8 mouse cellular contexts compared by ENCODE assay signal in genomic region chr11:68974059-68974450, GRCm38 (mm10). TPM values are rescaled to one million over a fixed set of nuclear protein-coding genes. Genes with fewer than 3 reads are reported as not detected.
DNase-seq lines count a peak whose midpoint lies in the region; ATAC-seq lines count a peak whose summit lies in the region.

No protein-coding gene starts in this region.

- H3K27ac ChIP-seq in kidney, embryonic 15.5 days, result no peak overlapping the region
- peak overlapping the region; percentile 45; the same call in 1 of the 2 replicates for H3K27ac ChIP-seq in brown adipose tissue, adult 24 weeks (replicated peaks; ENCODE audit: low read depth, low read length)
- no peak overlapping the region for H3K27ac ChIP-seq in hindbrain, embryonic 14.5 days
- no peak overlapping the region for H3K27ac ChIP-seq in midbrain, embryonic 14.5 days (replicated peaks; ENCODE audit: low read depth, low read length)

- no peaks in the 10 kb centered on the region for H3K9me3 ChIP-seq in kidney, embryonic 15.5 days (replicated peaks)
- no peaks in the 10 kb centered on the region for H3K9me3 ChIP-seq in hindbrain, embryonic 14.5 days (ENCODE audit: control insufficient read depth, low read length)
- no peaks in the 10 kb centered on the region for H3K9me3 ChIP-seq in midbrain, embryonic 14.5 days (ENCODE audit: control insufficient read depth, low read length)

- no peak for DNase-seq in kidney, postnatal 4 days
- no peak for DNase-seq in hindbrain, embryonic 14.5 days (ENCODE audit: low spot score)
- DNase-seq in midbrain, embryonic 14.5 days, result no peak
- DNase-seq in adrenal gland, postnatal 25 days, result no peak
- DNase-seq in left cerebral cortex, postnatal 25 days (ENCODE audit: low spot score in 2 of 2), result no peak
- DNase-seq in spleen, adult 18-20 months, result no peak

- H3K4me3 ChIP-seq in kidney, embryonic 15.5 days (replicated peaks), result peak overlapping the region; percentile 53
- peak overlapping the region; percentile 60 for H3K4me3 ChIP-seq in brown adipose tissue, adult 24 weeks (ENCODE audit: insufficient read depth, low read depth, low read length)
- peak overlapping the region; percentile 38 for H3K4me3 ChIP-seq in hindbrain, embryonic 14.5 days (replicated peaks; ENCODE audit: low read length)
- peak overlapping the region; percentile 37 for H3K4me3 ChIP-seq in midbrain, embryonic 14.5 days (replicated peaks; ENCODE audit: low read depth, low read length)

- H3K9ac ChIP-seq in kidney, embryonic 15.5 days, result peak overlapping the region; percentile 24; the same call in 1 of the 2 replicates
- peak overlapping the region; percentile 40; the same call in 1 of the 2 replicates for H3K9ac ChIP-seq in hindbrain, embryonic 14.5 days
- H3K9ac ChIP-seq in midbrain, embryonic 14.5 days (replicated peaks; ENCODE audit: low read length), result no peak overlapping the region

- H3K4me2 ChIP-seq in kidney, embryonic 15.5 days, result peak overlapping the region; percentile 78
- peak overlapping the region; percentile 69 for H3K4me2 ChIP-seq in hindbrain, embryonic 14.5 days (replicated peaks)
- H3K4me2 ChIP-seq in midbrain, embryonic 14.5 days (ENCODE audit: low read length), result peak overlapping the region; percentile 64

- no peaks in the 10 kb centered on the region for H3K27me3 ChIP-seq in kidney, embryonic 15.5 days
- H3K27me3 ChIP-seq in hindbrain, embryonic 14.5 days (ENCODE audit: control insufficient read depth, insufficient read depth, low read length), result no peaks in the 10 kb centered on the region
- H3K27me3 ChIP-seq in midbrain, embryonic 14.5 days (ENCODE audit: control insufficient read depth, insufficient read depth, low read length), result no peaks in the 10 kb centered on the region

- WGBS in kidney, embryonic 15.5 days, result 32% methylated on average over 6 of the region's 6 CpGs
- 31% methylated on average over 6 of the region's 6 CpGs for WGBS in hindbrain, embryonic 14.5 days
- 27% methylated on average over 6 of the region's 6 CpGs for WGBS in midbrain, embryonic 14.5 days

- no peaks in the 10 kb centered on the region for H3K36me3 ChIP-seq in kidney, embryonic 15.5 days
- H3K36me3 ChIP-seq in hindbrain, embryonic 14.5 days (replicated peaks; ENCODE audit: control insufficient read depth, insufficient read depth), result no peaks in the 10 kb centered on the region
- no peaks in the 10 kb centered on the region for H3K36me3 ChIP-seq in midbrain, embryonic 14.5 days (ENCODE audit: control insufficient read depth, insufficient read depth, low read length)

- intact Hi-C loops in left cerebral cortex, postnatal 25 days (cut with DNase I), result no loop called here

- peaks cover 25% of the 10 kb centered on the region for H3K4me1 ChIP-seq in kidney, embryonic 15.5 days
- H3K4me1 ChIP-seq in brown adipose tissue, adult 24 weeks (ENCODE audit: control insufficient read depth, insufficient read depth, insufficient read length, low read length), result peaks cover 11% of the 10 kb centered on the region
- peaks cover 6% of the 10 kb centered on the region; the same call in 1 of the 2 replicates for H3K4me1 ChIP-seq in hindbrain, embryonic 14.5 days (replicated peaks; ENCODE audit: control insufficient read depth, insufficient read depth, low read length)
- H3K4me1 ChIP-seq in midbrain, embryonic 14.5 days (ENCODE audit: control insufficient read depth, insufficient read depth, low read length), result peaks cover 8% of the 10 kb centered on the region; the same call in 1 of the 2 replicates

- no peak for ATAC-seq in kidney, embryonic 15.5 days (replicated peaks; ENCODE audit: low FRiP score)
- no peak for ATAC-seq in hindbrain, embryonic 14.5 days (ENCODE audit: low FRiP score)
- ATAC-seq in midbrain, embryonic 14.5 days (ENCODE audit: low FRiP score, low TSS enrichment), result no peak

RNA-seq across cellular contexts. Expression of gene Rangrf, which starts 0.9 kb away (rescaled TPM):
- polyA plus RNA-seq in kidney, embryonic 15.5 days (2015; fragmentation: Nextera tagmentation; extraction: Ambion mirVana), result 63.4 and 67.7 TPM in 2 replicates
- polyA plus RNA-seq in brown adipose tissue, adult 24 weeks (2012; ENCODE audit: insufficient read depth, insufficient read length, missing spikeins), result 9.0 and 12.7 TPM in 2 replicates
- 26.2 and 32.3 TPM in 2 replicates for polyA plus RNA-seq in hindbrain, embryonic 14.5 days (2014; fragmentation: Nextera tagmentation; extraction: Ambion mirVana)
- polyA plus RNA-seq in midbrain, embryonic 14.5 days (2014; fragmentation: Nextera tagmentation; extraction: Ambion mirVana), result 22.1 and 22.4 TPM in 2 replicates
- 20.7 and 22.4 TPM in 2 replicates for total RNA-seq in adrenal gland, postnatal 25 days (2021)
- 10 to 100 TPM; 14.1 to 16.7 TPM for total RNA-seq in left cerebral cortex, postnatal 25 days (2021)

RNA-seq across cellular contexts. Expression of gene Slc25a35, which starts 6.1 kb away (rescaled TPM):
- polyA plus RNA-seq in kidney, embryonic 15.5 days (2015; fragmentation: Nextera tagmentation; extraction: Ambion mirVana), result 4.8 and 5.0 TPM in 2 replicates
- polyA plus RNA-seq in brown adipose tissue, adult 24 weeks (2012; ENCODE audit: insufficient read depth, insufficient read length, missing spikeins), result 170 and 220 TPM in 2 replicates
- 2.0 and 2.3 TPM in 2 replicates for polyA plus RNA-seq in hindbrain, embryonic 14.5 days (2014; fragmentation: Nextera tagmentation; extraction: Ambion mirVana)
- polyA plus RNA-seq in midbrain, embryonic 14.5 days (2014; fragmentation: Nextera tagmentation; extraction: Ambion mirVana), result 1.1 and 1.9 TPM in 2 replicates
- 32.0 and 35.4 TPM in 2 replicates for total RNA-seq in adrenal gland, postnatal 25 days (2021)
- 1 to 10 TPM; 5.4 to 5.9 TPM for total RNA-seq in left cerebral cortex, postnatal 25 days (2021)

RNA-seq across cellular contexts. Expression of gene Arhgef15, which starts 16.8 kb away (rescaled TPM):
- polyA plus RNA-seq in kidney, embryonic 15.5 days (2015; fragmentation: Nextera tagmentation; extraction: Ambion mirVana), result 15.8 and 19.6 TPM in 2 replicates
- 7.1 and 19.0 TPM in 2 replicates for polyA plus RNA-seq in brown adipose tissue, adult 24 weeks (2012; ENCODE audit: insufficient read depth, insufficient read length, missing spikeins)
- 20.1 and 23.4 TPM in 2 replicates for polyA plus RNA-seq in hindbrain, embryonic 14.5 days (2014; fragmentation: Nextera tagmentation; extraction: Ambion mirVana)
- polyA plus RNA-seq in midbrain, embryonic 14.5 days (2014; fragmentation: Nextera tagmentation; extraction: Ambion mirVana), result 19.3 and 19.5 TPM in 2 replicates
- 18.7 and 23.4 TPM in 2 replicates for total RNA-seq in adrenal gland, postnatal 25 days (2021)
- total RNA-seq in left cerebral cortex, postnatal 25 days (2021), result 10 to 100 TPM; 20.7 to 20.9 TPM

RNA-seq across cellular contexts. Expression of gene Pfas, which starts 34.2 kb away (rescaled TPM):
- polyA plus RNA-seq in kidney, embryonic 15.5 days (2015; fragmentation: Nextera tagmentation; extraction: Ambion mirVana), result 43.9 and 45.9 TPM in 2 replicates
- polyA plus RNA-seq in brown adipose tissue, adult 24 weeks (2012; ENCODE audit: insufficient read depth, insufficient read length, missing spikeins), result 7.8 and 11.1 TPM in 2 replicates
- 12.7 and 15.3 TPM in 2 replicates for polyA plus RNA-seq in hindbrain, embryonic 14.5 days (2014; fragmentation: Nextera tagmentation; extraction: Ambion mirVana)
- 12.6 and 16.5 TPM in 2 replicates for polyA plus RNA-seq in midbrain, embryonic 14.5 days (2014; fragmentation: Nextera tagmentation; extraction: Ambion mirVana)
- 39.7 and 40.1 TPM in 2 replicates for total RNA-seq in adrenal gland, postnatal 25 days (2021)
- total RNA-seq in left cerebral cortex, postnatal 25 days (2021), result 10 to 100 TPM; 17.3 to 18.9 TPM

RNA-seq across cellular contexts. Expression of gene Ctc1, which starts 41.7 kb away (rescaled TPM):
- 50.6 and 72.7 TPM in 2 replicates for polyA plus RNA-seq in kidney, embryonic 15.5 days (2015; fragmentation: Nextera tagmentation; extraction: Ambion mirVana)
- 6.2 and 11.8 TPM in 2 replicates for polyA plus RNA-seq in brown adipose tissue, adult 24 weeks (2012; ENCODE audit: insufficient read depth, insufficient read length, missing spikeins)
- 54.4 and 58.9 TPM in 2 replicates for polyA plus RNA-seq in hindbrain, embryonic 14.5 days (2014; fragmentation: Nextera tagmentation; extraction: Ambion mirVana)
- 55.8 and 56.1 TPM in 2 replicates for polyA plus RNA-seq in midbrain, embryonic 14.5 days (2014; fragmentation: Nextera tagmentation; extraction: Ambion mirVana)
- total RNA-seq in adrenal gland, postnatal 25 days (2021), result 32.9 and 33.9 TPM in 2 replicates
- total RNA-seq in left cerebral cortex, postnatal 25 days (2021), result 10 to 100 TPM; 35.1 to 35.8 TPM

Comparison
In these comparisons a context has a peak if more than half of its experiments do, and no peak if none do; other contexts are left out.
1. RNA of gene Slc25a35, which starts 6.1 kb away (polyA plus RNA-seq): 170 to 220 TPM in brown adipose tissue, adult 24 weeks; 4.8 to 5.0 TPM in kidney, embryonic 15.5 days, 2.0 to 2.3 TPM in hindbrain, embryonic 14.5 days and 1.1 to 1.9 TPM in midbrain, embryonic 14.5 days; every median in the first group is over 10 times any median in the second.
2. Peak in every context shown above with its lines, with median percentiles within 50 percentile points of each other: H3K4me2 ChIP-seq and H3K4me3 ChIP-seq.